Mouse (Mus musculus) CH12.LX (cell line): ENCODE data around the gene Arhgap44.

ENCODE experiments used
- CHD2 ChIP-seq: IDR thresholded peaks from 2 replicates; pipeline ENCODE4 v1.6.1; 2011; ENCODE audit warnings: low read length, improper control_type of control experiment
- CTCF ChIP-seq, 2 experiments: IDR thresholded peaks in 1 of 2; conservative IDR thresholded peaks in 1 of 2; 2 replicates each; pipeline ENCODE4 v1.5.1; 2011 to 2012; ENCODE audit warnings: low read depth in 2 of 2, low read length in 2 of 2, improper control_type of control experiment in 1 of 2, inconsistent platforms in 1 of 2, mild to moderate bottlenecking in 1 of 2, moderate library complexity in 1 of 2
- EP300 ChIP-seq: IDR thresholded peaks from 2 replicates; pipeline ENCODE4 v1.6.1; 2011; ENCODE audit warnings: low read length, improper control_type of control experiment
- GABPA ChIP-seq: IDR thresholded peaks from 2 replicates; pipeline ENCODE4 v1.6.1; 2012; ENCODE audit warnings: low read depth, low read length, improper control_type of control experiment, inconsistent platforms; ENCODE audit not compliant: insufficient replicate concordance
- KAT2A ChIP-seq: IDR thresholded peaks from 2 replicates; pipeline ENCODE4 v1.6.1; 2012; ENCODE audit warnings: low read length, improper control_type of control experiment, inconsistent platforms; ENCODE audit not compliant: insufficient replicate concordance
- POLR2A ChIP-seq: IDR thresholded peaks from 2 replicates; pipeline ENCODE4 v1.6.1; 2011; ENCODE audit warnings: low read depth, mild to moderate bottlenecking, improper control_type of control experiment, low read length
- SIN3A ChIP-seq: IDR thresholded peaks from 2 replicates; pipeline ENCODE4 v1.6.1; 2012; ENCODE audit warnings: low read length, improper control_type of control experiment, inconsistent platforms
- ZC3H11A ChIP-seq: IDR thresholded peaks from 2 replicates; pipeline ENCODE4 v1.6.1; 2012; ENCODE audit warnings: low read depth, mild to moderate bottlenecking, inconsistent platforms, low read length, improper control_type of control experiment
- ZKSCAN1 ChIP-seq: IDR thresholded peaks from 2 replicates; pipeline ENCODE4 v1.6.1; 2012; ENCODE audit warnings: low read depth, inconsistent platforms, low read length, improper control_type of control experiment, borderline replicate concordance

- TF ChIP-seq CTCF (conservative IDR thresholded peaks at IDR 0.05 in 1 of 2, IDR thresholded peaks at IDR 0.05 in 1 of 2; ENCODE audit: low read depth in 2 of 2, low read length in 2 of 2) (no peak), ZC3H11A (no peak), POLR2A (no peak), KAT2A (no peak), ZKSCAN1 (no peak), GABPA (no peak), SIN3A (no peak), CHD2 (no peak), EP300 (no peak)
Observed at GRCm38 (mm10) chr11:65161881-65162766, 637 bp downstream of the Arhgap44 start.
